Mouse (Mus musculus): ENCODE data around the gene Wdr26.

Wdr26 gene

GRCm38 (mm10) chr1:181211920-181212633 is at the start of gene Wdr26:
Gene Wdr26, minus strand, starts transcription at chr1:181212001.
- in situ Hi-C loops (cut with MboI; ENCODE audit: low pct_unique_long_range_greater_than_20kb in 1 of 2, low sequenced_read_pairs in 2 of 2, unreplicated experiment in 1 of 2), result no loop called here

DNA sequence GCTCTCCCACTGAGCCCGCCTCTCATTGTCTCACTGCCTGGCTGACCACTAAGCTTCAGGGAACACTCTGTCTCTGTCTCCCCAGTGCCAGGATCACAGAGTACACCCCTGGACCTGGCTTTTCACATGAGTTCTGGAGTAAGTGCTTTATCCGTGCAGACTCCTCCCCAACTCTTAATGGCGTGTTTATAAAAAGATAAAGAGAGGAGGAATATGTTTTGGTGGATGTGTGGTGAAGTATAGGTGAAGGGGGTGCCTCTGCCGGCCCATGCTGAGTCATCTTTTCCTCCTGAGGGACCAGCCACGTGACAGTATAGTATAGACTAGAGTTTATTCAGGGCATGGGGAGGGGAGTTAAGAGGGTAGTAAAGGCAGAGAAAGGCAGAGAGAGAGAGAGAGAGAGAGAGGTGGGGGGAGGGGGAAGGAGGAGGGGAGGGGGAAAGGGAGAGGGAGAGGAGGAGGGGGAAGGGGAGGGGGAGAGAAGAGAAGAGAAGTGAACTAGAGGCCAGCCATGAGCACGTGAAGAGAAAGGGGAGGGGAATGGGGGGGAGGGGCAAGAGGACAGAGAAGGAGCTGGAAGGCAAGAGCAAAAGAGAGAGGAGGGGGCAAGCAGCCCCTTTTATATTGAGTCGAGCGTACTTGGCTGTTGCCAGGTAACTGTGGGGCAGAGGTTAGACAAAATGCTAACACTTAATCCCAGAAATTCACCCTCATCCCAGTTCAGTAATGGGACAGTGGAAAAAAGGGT is 49.3 kb upstream of the Wdr26 start:
- in situ Hi-C loops (cut with MboI; ENCODE audit: low pct_unique_long_range_greater_than_20kb in 1 of 2, low sequenced_read_pairs in 2 of 2, unreplicated experiment in 1 of 2), result no loop called here

GRCm38 (mm10) chr1:181260422-181260821 is 48.6 kb upstream of the Wdr26 start:
- in situ Hi-C loops (cut with MboI; ENCODE audit: low pct_unique_long_range_greater_than_20kb in 1 of 2, low sequenced_read_pairs in 2 of 2, unreplicated experiment in 1 of 2), result no loop called here

- in situ Hi-C loops (cut with MboI; ENCODE audit: low pct_unique_long_range_greater_than_20kb in 1 of 2, low sequenced_read_pairs in 2 of 2, unreplicated experiment in 1 of 2), result no loop called here
These were observed 48.0 kb upstream of the Wdr26 start for GRCm38 (mm10) chr1:181259626-181260410.

DNA sequence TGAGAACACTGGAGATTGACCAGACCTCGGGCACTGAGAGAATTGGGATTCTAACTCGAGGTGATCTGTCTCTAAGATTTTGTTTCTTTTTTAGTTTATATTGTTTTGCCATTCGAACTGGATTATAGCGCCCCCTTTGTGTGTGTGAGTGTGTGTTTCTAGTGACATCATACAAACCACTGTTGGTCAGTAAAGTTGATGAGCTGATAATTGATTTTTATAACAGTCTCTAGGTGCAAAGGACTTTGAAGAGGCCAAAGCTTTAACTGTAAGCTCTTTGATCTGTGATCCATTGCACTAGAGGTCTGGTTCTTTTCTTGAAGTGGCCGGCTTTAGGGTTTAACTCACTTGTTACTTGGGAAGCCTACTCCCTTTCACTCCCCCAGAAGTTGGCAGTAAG is 47.3 kb upstream of the Wdr26 start:
- in situ Hi-C loops (cut with MboI; ENCODE audit: low pct_unique_long_range_greater_than_20kb in 1 of 2, low sequenced_read_pairs in 2 of 2, unreplicated experiment in 1 of 2), result no loop called here

GRCm38 (mm10) chr1:181258616-181259015 is 46.8 kb upstream of the Wdr26 start:
- in situ Hi-C loops (cut with MboI; ENCODE audit: low pct_unique_long_range_greater_than_20kb in 1 of 2, low sequenced_read_pairs in 2 of 2, unreplicated experiment in 1 of 2), result no loop called here

DNA sequence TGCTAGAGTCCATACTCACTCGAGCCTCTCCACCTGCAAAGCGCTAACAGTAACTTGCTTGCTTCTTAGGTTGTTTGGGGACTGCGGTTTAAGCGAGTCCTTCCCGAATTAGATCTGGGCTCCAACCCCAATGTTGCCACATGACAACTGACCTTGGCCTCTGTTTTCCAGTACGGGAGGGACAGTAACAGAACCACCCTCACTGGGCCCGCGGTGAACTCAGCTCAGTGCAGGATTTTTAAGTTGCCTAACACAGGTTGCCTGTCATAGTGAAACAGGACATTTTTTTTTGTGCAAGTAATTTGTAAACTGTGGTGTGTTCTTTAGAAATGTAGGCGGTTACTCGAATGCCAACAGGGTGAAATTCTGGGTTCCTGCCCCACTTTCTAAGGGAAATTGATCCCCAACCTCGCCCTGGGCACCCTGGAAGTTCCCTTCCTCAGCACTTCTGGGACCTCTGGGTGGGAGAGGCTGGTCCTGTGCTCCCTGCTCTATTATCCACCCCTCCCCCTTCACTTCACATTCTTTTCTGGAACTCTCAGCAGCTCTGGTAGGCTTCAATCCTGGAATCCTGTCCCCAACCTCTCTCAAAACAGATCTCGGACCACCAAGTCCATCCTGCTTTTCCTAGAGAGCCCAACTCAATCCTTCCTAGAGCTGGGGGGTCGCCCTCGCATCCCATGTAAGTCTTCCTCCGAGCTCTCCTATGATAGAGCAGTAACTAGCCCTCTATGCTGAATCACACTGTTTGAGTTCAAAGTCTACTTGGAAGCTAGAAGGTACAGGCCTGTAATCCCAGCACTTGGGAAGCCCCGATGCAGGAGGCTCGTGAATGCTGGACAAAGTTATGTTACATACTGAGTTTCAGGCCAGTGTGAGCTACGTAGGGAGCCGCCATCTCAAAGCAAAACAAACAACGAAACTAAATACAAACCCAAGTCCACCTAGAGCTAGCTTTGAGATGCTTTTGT is 46.1 kb upstream of the Wdr26 start:
- in situ Hi-C loops (cut with MboI; ENCODE audit: low pct_unique_long_range_greater_than_20kb in 1 of 2, low sequenced_read_pairs in 2 of 2, unreplicated experiment in 1 of 2), result no loop called here

DNA sequence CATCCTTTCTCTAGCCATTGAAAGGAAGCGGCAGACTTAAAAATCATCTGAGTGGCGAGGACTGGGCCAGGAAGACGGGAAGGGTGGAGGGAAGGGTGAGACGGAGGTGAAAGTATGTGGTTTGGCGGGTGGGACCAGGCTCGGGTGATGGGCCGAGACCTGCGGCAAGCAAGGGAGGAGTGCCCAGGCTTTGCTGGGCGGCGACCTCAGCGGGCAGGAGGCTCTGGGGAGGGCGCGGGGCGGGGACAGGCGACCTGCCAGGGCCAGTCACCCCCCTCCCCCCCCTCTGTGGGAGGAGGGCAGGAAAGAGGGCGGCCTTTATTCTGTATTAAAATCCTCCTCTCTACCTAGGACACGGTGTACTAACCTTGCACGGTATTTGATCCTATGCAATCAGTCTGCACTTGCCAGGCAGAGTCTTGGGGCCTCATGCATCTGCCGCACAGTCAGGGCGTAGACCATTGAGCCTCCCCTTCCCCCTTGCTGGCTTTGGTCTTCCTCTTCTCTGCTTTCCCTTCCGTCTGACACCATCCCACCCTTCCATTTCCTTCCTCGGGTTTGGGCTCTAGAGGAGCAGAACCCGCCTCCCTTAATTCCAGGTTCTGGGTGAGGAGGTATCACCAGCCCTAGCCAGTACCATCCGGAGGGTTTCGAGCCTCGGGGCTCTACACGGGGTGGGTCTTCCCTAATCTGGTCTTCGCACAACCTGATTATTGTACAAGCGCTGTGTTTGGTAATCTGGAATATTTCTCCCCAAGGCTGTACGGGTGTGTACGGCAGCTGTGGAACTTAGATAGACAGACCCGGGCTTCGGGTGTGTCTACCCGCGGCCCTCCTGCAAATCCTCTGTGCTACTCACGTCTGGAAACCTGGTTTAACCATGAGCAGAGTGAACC is 45.1 kb upstream of the Wdr26 start:
- in situ Hi-C loops (cut with MboI; ENCODE audit: low pct_unique_long_range_greater_than_20kb in 1 of 2, low sequenced_read_pairs in 2 of 2, unreplicated experiment in 1 of 2), result no loop called here

DNA sequence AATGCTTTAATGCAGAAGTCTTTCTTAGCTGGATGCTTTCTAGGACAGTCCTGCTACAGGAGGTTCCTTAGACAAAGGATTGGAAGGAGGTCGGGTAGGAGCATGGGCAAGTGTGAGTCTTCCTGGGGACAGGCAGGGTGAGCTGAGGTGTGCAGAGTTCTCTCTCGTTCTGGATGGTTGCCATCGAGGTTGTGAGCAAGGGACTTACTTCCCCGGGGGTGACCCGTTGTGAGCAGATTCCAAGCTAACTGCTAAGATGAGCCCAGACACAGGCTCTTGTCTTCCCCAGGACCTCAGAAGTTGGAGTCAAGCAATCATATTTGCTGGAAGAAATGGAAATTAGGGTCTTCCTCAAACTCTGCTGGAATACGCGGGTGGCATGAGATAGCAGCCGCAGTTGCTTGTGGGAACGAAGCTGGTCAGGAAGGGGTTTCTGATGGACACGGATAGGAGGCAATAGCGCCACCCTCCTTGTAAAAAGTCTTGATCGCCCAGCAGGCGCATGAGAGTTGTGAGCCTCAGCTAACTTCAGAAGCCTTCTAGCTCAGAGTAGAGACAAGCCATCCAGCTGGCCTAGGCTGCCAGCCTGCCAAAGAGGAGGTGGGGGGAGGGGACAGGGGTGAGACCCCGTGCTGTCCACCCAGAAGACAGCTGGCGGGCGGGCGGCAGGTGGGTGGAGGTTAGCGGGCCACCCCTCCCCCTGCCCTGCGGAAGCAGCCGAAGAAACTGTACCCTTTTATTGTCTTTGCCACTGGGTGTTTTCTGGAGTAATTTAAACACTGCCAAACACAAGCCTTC is 44.3 kb upstream of the Wdr26 start:
- in situ Hi-C loops (cut with MboI; ENCODE audit: low pct_unique_long_range_greater_than_20kb in 1 of 2, low sequenced_read_pairs in 2 of 2, unreplicated experiment in 1 of 2), result no loop called here

GRCm38 (mm10) chr1:181255450-181255849 is 43.6 kb upstream of the Wdr26 start:
- in situ Hi-C loops (cut with MboI; ENCODE audit: low pct_unique_long_range_greater_than_20kb in 1 of 2, low sequenced_read_pairs in 2 of 2, unreplicated experiment in 1 of 2), result no loop called here

- in situ Hi-C loops (cut with MboI; ENCODE audit: low pct_unique_long_range_greater_than_20kb in 1 of 2, low sequenced_read_pairs in 2 of 2, unreplicated experiment in 1 of 2), result no loop called here
These were observed 39.8 kb upstream of the Wdr26 start for GRCm38 (mm10) chr1:181251624-181252023.

GRCm38 (mm10) chr1:181250961-181251360 is 39.2 kb upstream of the Wdr26 start:
- in situ Hi-C loops (cut with MboI; ENCODE audit: low pct_unique_long_range_greater_than_20kb in 1 of 2, low sequenced_read_pairs in 2 of 2, unreplicated experiment in 1 of 2), result no loop called here

DNA sequence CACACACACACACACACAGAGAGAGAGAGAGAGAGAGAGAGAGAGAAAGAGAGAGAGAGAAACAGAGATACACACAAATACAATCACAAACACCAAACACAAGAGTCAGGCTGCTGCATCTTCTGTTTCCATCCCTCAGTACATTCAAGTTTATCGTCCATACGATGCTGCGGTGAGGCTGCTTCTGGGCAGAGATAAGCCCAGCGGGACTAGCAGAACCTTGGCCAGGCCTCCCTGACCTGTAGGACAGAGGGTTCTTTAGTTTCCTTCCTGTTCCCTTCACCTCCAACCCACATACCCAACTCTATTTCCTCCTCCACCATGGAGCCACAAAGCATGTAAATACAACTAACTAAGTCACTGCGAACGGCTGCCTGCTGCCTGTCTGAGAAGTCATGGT is 37.7 kb upstream of the Wdr26 start:
- in situ Hi-C loops (cut with MboI; ENCODE audit: low pct_unique_long_range_greater_than_20kb in 1 of 2, low sequenced_read_pairs in 2 of 2, unreplicated experiment in 1 of 2), result no loop called here

DNA sequence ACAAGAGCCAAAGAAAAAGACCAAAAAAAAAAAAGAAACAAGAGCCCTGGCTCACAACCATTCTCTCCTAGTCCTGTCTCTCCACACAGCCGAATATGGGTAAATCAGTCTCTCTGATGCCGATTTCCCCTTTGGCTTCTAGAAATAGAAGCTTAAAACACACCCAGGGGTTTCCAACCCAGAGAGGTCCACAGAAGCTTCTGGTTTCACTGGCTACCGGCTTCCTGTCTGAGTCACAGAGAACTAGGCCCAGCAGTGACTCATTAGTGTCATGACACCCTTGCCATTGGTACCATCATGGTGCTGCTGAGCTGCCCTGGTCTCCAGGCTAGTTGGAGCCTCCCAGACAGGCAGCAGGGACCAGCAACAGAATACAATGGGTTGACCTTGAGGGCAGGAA is 35.4 kb upstream of the Wdr26 start:
- in situ Hi-C loops (cut with MboI; ENCODE audit: low pct_unique_long_range_greater_than_20kb in 1 of 2, low sequenced_read_pairs in 2 of 2, unreplicated experiment in 1 of 2), result no loop called here

DNA sequence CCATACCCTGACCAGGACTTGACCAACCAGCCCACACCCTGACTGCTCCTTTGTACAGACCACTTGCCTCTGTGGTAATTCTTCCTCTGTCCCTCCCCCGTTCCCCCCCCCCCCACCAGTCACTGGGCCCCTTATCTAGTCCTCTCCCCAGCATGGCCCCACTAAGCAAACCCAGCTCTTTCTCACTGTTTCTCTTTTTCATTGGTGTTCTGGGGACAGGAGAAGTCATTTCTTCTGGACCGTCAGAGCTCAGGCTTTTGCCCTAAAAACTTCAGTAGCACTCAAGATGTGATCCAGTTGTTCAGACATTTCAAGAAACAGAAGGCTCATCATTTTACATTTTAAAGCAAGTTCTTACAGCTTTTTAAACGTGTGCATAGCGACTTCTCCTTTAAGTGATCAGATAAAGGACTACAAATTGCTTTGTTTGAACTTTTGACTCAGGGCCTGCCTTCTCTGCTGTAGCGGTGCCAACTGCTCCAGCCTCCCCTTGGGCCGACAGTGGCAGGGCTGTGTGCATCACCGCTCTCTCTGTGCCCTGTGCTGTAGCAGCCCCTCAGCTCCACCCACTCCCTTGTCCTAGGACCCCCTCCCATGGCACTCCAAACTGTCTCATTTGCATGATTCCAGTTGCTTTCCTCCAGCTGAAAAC is 34.8 kb upstream of the Wdr26 start:
- in situ Hi-C loops (cut with MboI; ENCODE audit: low pct_unique_long_range_greater_than_20kb in 1 of 2, low sequenced_read_pairs in 2 of 2, unreplicated experiment in 1 of 2), result no loop called here
